Mouse (Mus musculus): ENCODE results near the gene Samd9l. TPM values are rescaled to one million over a fixed set of nuclear protein-coding genes. Genes with fewer than 3 reads are reported as not detected.

The Samd9l gene
- polyA plus RNA-seq, 1 experiment from 2014 or later = 1.5 TPM

Other genes starting within 250 kb of the Samd9l start
- 2.1 and 2.4 TPM in 2 replicates for gene Hepacam2, start 98.7 kb upstream of the Samd9l start, polyA plus RNA-seq (2015; fragmentation: Nextera tagmentation; extraction: Ambion mirVana)
- gene Vps50, start 98.8 kb upstream of the Samd9l start, polyA plus RNA-seq (2015; fragmentation: Nextera tagmentation; extraction: Ambion mirVana) = 50.7 and 54.5 TPM in 2 replicates